Mouse (Mus musculus): Measurements from ENCODE around the gene Bcl2a1a.
"Not testable (repeated sequence)": the region's sequence is repeated elsewhere in the genome, so short reads cannot be mapped to it uniquely, and the experiment has no call there.

Gene Bcl2a1a

DNA sequence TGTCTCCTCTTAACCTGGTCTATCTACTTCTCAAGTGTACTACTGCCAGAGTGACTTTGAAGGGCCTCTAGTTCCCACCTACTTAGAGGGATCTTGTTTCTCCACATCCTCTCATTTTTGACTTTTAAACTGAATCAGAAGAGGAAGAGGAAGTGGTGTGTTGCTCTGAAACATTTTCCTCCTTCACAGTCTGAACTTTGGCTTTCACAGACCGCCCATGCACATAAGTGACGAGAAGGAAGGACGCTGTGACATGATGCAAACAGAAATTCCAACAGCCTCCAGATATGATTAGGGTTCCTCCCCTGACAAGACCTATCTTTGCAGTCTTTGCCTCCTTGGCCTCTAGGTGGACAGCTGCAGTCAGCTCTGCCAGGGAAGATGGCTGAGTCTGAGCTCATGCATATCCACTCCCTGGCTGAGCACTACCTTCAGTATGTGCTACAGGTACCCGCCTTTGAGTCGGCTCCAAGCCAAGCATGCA lies at the start of gene Bcl2a1a:
Gene Bcl2a1a (plus strand): TSS at position 231 of the 484 bp plus-strand sequence.
- DNase-seq = not testable (repeated sequence)

DNA sequence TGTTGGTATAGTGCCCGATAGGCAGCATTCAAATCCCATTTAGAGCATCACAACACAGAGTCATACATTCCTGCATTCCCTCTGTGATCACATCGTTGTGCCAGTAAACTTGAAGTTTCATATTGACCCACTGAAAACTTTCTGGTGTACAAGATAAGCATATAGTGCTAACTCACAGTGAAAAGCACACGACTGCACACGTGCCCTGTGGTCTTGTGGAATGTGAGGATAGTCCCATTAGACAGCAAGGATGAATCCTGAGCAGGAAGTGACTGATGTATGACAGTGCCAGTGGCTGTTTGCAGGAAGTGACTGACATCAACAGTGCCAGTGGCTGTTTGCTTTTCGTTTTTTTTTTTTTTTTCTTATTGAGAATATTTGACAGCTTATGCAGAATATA lies 40.1 kb upstream of the Bcl2a1a start:
- DNase-seq = not testable (repeated sequence)

DNA sequence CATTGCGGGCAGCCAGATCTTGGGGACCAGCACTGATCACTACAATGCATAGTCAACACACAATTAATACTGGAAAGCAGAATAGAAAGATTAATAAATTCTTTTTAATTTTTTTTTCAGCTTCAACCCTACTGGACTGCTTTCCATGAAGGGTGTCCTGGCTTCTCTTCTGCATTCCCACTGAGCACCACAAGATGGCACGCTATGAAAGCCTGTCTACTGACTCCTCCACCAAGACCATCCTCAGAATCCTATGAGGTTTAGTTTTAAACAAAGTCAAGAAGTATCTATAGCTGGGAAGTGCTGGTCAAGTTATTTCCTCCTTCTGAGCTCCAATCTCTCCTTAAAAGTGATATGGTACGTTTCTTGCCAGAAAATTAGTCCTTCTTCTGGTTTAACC lies 18.4 kb upstream of the Bcl2a1a start:
- DNase-seq = not testable (repeated sequence)

DNA sequence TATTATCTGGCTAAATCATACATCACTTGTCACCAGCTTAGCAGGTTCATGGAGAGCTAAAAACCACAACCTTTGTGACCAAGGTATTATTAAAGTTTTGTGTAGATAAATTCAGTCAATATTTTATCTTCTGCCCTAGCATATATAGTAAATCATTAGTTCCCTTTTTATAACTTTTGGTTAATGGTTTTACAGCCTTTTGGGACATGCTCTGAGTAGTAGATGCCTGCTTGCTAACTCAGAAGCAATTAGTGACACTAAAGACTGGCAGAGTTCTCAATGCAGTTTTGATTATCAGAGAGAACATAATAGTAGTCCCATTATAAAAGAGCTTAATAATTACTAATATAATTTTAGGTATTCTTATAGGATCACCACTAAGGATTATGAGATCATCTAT lies 5.2 kb upstream of the Bcl2a1a start:
- DNase-seq = not testable (repeated sequence)

DNA sequence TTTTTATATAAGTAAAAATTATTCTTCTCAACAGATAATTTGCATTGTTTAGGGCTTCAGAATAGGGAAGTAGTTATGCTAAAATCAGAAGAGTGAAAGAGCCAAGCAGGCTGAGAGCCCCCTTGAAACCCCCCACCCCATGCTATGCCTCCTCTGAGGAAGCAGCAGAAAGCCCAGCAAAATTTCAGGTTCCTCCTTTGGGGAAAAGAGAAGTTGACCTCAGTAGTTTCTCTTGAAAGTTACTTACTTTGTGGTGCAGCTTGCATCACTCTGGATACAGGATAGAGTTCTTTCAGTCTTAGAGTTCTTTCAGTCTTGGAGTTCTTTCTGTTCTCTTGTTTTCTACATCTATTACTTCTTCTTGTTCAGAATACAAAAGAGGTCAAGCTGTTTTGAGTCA lies 3.5 kb upstream of the Bcl2a1a start:
- DNase-seq = not testable (repeated sequence)

DNA sequence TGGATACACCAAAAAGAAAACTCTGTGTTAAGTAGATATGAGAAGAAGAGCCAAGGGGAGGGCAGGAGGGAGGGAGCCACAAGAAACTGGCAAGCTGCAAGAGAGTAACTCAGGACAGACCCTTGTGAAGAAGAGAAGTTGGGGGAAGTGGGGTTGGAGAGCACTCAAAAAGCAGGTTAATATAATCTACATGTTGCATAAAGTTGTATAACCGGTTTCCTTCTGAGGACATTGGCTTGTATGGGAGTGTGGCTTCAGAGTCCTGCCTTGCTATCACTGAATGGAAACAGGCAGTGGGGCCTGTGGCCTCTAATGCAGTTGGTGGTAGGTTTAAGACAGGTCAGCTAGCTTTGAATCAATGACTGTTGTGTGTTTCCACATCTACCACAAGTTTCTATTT lies 1.5 kb upstream of the Bcl2a1a start:
- not testable (repeated sequence) for DNase-seq

DNA sequence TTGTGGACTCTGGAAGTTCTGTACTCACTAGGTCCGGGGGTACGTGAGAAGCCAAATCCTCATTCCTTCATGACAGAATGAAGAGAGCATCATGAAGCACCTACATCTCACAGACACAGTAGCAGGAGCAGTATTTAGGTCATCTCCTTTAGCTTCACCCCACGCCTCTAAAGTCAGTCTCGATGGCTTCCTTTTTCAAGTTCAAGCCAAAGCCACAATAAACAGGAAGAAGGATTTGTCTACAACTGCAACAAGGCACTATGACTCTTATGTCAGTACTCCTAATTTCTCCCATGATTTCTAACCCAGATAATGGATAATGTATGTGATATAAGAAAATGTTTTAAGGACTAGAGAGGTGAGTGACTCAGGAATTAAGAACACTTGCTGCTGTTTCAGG lies 665 bp upstream of the Bcl2a1a start:
- not testable (repeated sequence) for DNase-seq

DNA sequence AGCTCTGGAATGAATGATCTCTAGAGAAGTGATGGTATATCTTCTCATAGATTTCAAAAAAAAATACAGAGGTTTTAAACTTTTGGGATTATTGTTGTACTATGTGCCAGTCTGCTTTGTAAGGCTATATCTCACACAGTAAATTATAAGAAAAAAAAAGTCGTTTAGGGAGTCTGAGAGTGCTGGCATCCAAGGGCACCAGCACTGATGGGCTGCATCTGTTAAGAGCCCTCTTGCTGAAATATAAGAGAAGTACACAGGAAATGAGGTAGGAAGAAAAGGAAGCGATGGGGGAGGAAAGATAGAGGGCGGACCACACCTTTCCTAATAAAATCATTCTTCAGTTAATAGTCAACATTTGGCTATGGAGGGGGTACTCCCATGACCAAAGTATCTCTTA lies 2.2 kb downstream of the Bcl2a1a start:
- no peak for DNase-seq

DNA sequence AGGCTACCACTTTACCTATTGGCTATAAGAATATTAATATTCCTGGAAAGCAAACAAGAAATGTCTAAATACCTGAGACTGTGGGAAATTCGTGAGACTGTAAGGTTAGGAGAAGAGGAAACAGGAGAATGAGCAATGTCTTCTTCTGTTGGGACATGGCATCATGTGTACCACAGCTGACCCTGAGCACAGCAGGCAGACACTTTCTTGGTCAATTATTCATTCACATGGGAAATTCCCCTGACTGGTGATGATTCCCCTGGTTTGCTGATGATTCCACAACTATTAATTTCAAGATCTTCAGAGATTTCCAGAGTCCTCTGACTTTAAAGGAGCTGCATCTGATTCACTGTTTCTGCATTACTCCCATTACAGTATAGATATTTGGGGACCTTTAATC lies 3.3 kb downstream of the Bcl2a1a start:
- DNase-seq = not testable (repeated sequence)

DNA sequence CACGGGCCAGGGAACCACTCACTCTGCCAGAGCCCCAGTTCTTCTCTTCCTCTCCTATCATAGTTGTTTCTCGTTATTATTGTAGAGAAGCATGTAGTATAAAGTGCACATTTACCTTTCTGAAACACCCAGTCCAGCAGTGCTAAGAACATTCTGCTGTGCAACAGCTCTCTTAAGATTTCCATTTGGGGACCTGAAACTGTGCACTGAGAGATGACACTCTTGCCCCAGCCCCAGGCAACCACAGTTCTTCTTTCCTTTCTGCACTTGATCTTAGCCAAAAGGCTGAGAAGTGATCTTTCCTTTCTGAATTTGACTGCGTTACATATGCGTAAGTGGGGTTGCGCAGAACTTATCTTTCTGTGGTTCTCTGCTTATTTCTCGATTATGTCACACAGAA lies 9.8 kb downstream of the Bcl2a1a start:
- not testable (repeated sequence) for DNase-seq

DNA sequence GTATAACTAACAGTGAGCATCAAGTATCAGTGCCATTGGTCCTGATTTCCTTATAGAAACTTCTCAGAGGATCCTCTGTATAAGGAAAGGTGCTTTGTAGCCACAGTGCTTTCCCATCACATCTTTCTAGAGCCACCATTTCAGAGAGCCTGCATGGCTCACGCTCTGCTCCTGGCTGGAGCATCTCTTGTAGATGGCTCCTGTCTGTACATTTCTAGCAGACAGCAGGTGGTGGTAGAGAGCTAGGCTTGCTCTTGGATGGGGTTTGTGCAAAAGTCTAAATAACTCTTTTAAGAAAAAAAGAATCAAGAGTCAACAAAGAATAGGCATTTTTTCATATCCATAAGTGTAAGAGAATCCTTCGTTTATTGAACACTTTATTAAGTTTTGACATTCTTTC lies 12.8 kb downstream of the Bcl2a1a start:
- not testable (repeated sequence) for DNase-seq

DNA sequence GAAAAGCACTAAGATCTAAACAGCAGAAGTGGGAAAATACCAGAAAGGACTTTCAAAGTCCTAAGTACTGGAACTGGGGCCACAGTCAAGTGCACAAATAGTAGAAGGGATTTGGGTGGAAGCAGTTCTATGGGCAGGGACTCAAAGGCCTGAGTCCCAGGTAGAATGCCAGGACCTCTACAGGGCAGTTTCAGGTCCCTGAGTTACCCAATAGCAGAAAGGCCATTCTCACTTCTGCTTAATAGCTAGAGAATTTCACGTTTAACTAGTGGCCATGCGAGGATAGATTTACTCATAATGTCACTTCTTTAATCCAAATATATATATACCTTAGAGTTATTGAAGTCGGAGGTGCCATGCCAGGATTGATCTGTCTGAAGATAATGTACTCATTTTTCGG lies 20.2 kb downstream of the Bcl2a1a start:
- DNase-seq = not testable (repeated sequence)

DNA sequence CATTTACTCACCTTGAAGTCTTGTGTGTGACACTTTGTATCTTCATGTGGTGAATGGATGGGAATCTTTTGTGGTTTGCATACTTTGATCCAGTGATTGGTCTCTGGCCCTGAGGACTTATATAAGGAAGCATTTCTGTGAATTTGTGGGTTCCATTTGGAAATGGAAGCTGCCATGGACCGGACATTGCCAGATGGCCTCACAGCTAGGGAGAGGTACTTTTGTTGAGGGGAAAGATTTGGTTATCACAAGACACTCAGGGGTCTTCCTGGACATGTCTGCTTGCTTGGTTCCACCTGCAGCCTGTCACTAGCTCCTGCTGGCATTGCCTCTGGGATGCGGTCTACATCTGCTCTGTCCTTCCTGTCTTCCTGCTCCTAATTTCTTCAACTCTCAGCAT lies 23.1 kb downstream of the Bcl2a1a start:
- not testable (repeated sequence) for DNase-seq

DNA sequence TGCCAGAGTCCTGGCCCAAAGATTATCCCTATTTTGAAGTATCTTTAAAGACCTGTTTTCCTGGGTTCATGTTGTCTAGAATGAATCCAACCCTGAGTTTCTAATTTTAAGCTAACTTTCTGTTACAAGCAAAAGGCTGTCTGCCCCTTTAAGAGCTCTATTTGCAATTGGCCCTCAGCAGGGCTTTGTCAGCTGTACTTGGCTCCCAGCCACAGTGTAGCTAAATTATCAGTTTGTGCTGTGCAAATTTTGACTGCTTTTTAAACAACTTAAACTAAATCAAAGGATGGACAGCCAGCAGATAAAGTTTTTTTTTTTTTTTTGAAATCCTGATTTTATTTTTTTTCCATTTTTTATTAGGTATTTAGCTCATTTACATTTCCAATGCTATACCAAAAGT lies 44.8 kb downstream of the Bcl2a1a start:
- DNase-seq = not testable (repeated sequence)

All from cerebellum, adult 9-11 months (tissue).